Mouse (Mus musculus) thymus, postnatal 0 days (tissue): ENCODE results near the gene Gclc. TPM values are rescaled to one million over a fixed set of nuclear protein-coding genes. Genes with fewer than 3 reads are reported as not detected.

Experiments used
- DNase-seq: peaks from one replicate; pipeline ENCODE4 v3.0.0-alpha.2; 2015; ENCODE audit warnings: low spot score
- polyA plus RNA-seq: library from polyadenylated mRNA; unstranded; fragments of >200 nt; fragmentation: Nextera tagmentation; extraction: Ambion mirVana; gene quantifications from 2 replicates; pipeline ENCODE4 v1.2.1, GENCODE M21; 2015

Gene Gclc
- polyA plus RNA-seq, 1 experiment from 2014 or later, result 18.5 TPM

DNA sequence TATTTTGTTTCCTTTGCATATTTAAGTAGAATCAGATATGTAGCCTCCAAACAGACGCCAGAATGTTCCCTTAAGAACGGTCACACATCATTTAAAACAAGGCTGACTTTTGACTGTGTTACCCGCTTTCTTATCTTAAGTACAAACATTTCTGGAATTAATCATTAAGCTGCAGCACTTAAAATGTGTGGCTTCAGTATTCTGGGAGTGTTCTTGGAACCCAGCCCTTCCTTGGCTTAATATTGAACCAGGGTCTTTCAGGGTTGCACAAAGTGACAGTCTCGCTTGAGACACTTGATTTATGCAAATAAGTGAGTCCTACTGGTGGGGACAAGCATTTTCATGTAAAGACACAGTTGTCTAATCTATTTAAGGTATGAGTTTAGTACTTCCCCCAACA is 27.9 kb downstream of the Gclc start:
- no peak for DNase-seq

DNA sequence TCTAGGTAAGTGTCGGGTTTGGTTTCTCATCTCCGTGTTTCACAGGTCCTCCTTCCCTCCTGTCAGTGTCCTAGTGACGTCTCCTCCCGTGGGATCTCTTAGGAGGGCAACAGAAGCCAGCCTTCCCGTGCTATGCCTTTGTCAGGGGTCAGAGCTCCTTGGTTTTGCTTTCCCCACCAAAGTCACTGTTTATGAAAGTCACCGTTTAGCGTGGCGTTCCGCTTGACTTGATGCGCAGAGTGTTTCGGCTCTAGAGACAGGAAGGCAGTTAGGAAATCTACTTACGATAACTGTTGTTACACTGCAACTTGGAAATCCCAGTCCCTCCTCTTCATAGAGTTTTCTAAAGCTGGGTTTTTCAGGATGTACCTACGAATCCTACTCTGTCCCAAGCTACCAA is 28.7 kb downstream of the Gclc start:
- DNase-seq, result no peak

DNA sequence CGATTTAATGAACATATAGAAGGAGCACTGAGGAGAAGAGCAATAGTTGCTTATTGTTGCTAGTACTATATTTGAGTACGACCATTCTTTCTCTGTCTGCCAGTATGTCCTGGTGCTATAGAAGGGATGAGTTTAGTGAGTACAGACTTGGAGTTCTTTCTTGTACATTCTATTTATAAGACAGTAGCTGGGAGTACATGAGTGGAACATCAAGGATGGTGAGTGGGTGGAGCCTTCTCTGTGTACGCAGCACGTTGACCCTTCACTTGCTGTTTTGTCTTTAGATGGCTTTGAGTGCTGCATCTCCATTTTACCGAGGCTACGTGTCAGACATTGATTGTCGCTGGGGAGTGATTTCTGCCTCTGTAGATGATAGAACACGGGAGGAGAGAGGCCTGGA is 31.1 kb downstream of the Gclc start:
- DNase-seq, result no peak

DNA sequence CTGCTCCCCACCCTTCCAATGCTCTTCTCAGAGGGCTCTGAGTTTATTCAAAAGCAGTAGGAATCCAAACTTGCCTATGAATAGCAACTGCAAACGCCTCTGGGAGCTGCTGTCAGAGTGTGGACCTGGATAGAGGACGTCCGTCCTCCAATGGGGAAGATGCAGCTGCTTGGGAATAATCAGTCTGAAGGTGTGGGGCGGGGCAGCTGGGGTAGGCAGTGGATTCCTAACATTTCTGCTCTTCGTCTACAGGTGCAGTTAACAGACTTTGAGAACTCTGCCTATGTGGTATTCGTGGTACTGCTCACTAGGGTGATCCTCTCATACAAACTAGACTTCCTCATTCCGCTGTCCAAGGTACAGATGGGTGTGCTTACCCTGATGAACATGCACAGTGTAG is 33.6 kb downstream of the Gclc start:
- no peak for DNase-seq

DNA sequence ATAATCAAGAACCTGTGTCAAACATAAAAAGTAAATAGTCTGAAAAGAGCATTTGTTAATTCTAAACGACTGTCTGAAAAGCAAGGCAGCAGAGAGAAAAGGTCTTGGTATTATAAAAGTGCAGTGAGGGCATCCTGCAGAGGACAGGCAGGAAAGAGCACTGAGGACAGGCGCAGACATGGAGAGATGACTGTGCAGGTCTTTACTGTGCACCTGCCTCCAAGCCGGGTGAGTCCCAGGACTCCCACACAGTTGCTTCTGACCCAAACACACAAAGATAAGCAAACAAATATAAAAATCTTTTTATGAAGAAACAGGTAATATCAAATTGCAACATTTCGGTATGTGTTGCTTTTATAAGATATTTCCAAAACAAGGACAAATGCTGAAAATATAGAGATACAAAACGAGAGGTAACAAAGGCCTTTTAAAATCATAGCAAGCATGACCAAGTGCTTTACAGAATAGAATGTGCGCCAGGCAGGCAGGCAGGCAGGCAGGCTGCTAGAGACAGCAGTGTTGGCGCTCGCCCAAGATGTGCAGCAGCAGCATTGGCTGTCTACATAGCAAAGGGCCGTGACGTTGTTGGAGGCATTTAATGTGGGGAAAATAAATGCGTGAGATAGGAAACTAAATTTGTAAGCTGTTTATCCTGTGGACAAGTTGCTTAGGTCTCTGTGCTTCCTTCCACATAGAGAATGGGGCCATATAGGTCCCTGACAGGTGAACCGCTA is 35.4 kb downstream of the Gclc start:
- no peak for DNase-seq

DNA sequence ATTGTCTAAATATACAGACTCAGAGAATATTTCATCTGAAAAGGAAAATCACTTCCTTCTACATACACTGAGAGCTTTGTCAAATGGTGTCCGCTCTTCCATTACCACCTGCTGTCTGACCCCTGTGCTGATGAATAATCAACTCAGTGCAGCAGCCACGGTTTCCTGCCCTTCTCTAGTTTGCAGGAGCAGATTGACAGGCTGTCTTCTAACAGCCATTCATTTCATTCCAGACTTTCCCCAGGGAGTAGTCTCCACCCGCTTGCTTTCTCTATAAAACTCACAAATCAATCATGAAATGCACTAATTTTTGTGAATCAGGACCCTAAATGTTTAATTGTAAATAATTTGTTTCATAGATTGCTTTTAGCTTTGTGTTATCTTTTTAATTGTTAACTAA is 39.5 kb downstream of the Gclc start:
- no peak for DNase-seq

DNA sequence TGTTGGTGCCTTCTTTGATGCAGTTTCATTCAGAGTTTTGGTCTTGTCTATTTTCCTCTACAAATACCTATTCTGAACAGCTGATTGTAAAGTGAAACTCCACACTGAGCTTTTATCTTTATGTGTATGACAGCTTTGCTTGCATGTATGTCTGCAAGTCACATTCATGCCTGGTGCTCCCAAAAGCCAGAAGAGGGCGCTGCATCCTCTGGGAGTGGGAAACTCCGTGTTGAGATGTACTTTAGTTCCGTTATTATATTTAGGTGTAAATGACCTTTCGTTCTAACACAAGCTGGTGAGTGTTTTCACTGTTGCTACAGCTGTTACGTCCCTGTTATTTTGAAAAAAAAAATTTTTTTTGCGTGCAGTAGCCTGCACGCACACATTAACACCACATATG is 48.1 kb downstream of the Gclc start:
- peak; percentile 59 for DNase-seq

DNA sequence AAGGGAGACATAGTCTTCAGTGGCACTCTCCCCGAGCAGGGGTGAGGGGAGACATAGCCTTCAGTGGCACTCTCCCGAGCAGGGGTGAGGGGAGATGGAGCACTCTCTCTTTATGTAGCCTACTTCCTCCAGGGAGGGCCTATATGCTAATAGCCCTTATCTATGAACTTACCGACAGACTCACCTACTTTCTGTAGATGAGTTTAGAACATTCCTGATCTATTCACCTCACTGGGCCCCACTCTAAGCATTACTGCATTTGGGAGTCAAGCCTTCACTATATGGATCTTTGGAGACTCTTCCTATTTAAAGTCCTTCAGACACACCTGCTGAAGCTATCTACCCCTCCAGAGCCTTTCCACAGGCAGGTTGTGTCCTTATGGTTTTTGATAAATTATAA is 52.1 kb downstream of the Gclc start:
- DNase-seq, result no peak

DNA sequence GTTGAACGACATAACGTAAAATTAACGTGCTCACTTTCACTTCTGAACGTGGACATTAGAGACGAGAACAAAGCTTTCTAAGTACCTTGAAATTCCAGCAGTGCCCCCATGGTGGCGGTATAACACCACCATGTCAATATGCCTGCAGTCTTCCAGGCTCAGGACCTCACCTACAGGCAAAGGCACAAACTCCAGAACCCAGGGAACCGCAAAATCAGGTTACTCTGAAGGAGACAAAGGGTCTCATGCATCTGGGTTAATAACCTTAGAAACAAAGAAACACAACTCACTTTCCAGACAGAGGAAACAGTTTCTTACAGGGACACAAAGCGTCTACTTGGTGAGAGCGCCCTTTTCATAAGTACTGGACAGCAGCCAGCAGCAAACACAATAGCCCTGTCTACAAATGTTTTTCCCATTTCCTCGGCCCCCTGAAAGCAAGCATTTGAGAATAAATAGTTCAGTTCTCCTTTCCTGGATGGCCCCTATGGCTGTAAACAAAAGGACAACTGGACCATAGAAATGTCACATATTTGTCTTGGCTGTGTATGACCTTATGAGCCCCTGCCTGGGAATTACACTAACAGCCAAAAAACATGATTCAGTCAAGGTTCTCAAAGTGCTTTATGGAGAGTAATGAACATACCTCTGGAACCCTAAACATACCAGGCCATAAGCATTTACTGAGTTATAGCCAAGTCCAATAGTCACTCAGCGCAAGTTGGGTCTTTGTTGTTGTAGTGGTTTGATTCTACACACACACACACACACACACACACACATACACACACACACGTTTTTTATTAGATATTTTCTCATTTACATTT is 52.7 kb downstream of the Gclc start:
- DNase-seq, result peak; percentile 82

DNA sequence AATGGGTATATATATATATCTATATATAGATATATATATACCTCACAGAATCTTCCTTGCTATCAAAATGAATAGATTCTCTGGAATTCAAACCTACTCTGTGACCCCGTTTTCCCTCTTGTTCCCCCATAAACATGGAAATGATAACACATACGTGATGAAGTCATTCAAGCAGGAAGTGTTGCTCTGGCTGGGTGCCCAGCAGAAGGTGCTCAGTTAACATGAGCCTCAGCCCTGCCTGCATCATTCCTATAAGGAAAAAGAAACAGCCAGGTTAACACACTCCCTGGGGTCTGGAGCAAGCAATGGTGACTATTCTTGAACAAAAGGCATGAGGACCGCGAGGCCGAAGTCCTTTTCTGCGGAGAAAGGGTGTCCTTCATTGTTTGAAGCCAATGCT is 54.1 kb downstream of the Gclc start:
- DNase-seq, result no peak

DNA sequence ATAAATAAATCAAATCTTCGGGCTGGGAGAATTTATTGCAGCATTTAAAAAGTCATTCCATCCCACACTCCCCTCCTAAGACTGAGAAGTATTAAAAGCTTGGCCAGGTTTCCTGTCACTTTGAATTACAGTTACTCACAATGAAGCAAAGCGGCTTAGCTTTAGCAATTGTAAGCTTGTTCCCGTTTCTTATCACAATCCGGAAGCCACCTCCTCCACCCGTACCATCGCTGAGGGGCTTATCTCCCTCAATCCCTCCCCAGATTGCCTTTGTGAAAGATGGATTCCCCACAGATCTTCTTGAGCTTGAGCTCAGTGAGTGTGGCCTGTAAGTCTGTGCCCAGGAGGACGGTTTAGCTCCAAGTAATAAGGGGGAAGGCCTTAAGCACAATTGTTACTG is 64.5 kb downstream of the Gclc start:
- no peak for DNase-seq

DNA sequence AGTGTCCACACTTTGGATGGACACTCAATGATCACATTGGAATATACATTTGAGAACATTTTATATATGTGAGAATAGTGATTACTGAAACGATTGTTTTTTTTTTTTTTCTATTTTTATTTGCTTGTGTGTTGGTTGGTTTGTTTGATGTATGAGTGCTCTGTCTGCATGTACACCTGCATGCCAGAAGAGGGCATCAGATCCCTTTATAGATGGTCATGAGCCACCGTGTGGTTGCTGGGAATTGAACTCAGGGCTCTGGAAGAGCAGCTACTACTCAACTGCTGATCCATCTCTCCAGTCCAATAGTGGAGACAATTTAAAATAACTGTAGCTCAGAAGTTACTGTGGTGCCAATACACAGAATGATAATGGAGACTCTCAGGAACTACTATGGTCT is 65.0 kb downstream of the Gclc start:
- no peak for DNase-seq

DNA sequence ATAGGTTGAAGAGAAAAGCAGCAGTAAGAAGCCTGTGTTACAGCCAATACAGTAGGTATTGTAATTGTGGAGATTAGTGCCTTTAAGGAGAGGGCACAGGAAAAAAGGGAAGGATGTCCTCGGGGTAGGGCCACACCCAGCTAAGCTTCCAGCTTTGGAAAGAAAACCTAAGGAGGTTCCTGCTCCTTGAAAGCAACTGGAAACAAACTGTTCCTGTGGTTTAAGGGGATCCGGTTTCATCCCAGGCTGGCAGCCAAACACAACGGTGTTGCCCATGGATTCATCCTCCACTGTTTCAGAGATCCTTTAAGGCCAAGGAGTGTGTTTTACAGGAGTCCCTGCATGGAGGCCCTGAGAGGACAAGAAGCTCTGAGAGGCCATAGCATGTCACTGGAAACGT is 66.5 kb downstream of the Gclc start:
- no peak for DNase-seq

DNA sequence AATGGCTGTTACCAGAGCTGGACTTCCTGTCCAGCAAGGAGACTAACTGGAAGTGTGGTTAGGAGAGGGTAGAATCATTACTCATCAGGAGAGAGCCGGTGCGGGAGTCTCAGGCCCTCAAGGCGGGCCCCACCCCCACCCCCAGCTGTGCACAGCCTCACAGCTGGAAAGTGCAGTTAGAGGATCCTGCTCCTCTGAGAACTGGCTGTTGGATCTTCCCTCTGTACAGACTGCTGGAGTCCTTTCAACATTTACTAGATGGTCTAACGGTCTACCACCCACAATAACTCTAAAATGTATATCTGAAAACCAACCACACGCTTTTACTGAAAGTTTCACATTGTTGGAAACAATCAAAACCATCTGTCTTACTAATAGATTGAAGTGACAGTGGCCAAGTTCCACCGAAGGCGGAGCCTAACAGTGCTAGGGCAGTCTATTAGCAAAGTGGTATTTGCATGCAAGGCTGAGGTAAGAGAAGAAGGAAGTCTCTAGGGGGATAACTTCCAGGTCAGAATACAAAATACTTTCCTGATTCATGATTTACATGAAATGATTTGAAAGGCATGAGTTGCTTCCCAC is 71.1 kb downstream of the Gclc start:
- DNase-seq, result peak; percentile 25

DNA sequence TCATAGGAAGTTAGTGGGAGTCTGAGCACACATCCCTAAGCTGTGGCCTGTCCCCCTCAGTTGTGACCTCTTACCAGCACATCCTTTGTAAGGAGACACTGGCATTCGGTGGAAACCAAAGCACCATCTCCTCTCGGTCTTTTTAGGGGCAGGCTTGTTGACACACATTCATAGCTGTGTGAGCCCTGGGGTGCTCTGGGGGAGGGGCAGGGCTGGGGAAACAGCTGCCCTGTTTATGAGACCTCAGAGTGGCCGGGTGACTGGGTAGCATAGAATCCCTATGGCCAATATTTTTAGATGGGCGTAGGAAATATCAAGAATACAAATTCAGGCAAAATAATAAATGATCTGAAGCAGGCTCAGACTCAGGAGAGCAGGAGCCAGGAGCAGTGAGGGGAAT is 71.9 kb downstream of the Gclc start:
- no peak for DNase-seq

DNA sequence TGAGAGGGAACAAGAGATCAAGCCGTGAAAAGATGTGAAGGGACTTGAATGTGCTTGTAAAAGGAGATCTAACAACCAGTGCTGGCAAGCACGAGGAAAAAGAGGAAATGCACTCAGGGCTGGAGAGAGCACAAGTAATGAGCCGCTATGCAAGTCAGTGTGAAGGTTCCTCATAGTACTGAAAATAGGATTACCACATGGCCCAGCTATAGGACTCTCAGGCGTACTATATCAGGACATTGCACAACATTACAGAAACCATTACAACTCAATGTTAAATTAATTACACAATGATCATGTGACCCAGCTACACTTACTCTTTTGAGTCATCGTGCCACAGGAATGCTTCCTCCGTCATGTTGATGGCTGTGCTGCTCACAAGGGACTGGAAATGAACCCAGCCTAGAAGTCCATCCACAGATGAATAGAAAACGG is 74.2 kb downstream of the Gclc start:
- no peak for DNase-seq

DNA sequence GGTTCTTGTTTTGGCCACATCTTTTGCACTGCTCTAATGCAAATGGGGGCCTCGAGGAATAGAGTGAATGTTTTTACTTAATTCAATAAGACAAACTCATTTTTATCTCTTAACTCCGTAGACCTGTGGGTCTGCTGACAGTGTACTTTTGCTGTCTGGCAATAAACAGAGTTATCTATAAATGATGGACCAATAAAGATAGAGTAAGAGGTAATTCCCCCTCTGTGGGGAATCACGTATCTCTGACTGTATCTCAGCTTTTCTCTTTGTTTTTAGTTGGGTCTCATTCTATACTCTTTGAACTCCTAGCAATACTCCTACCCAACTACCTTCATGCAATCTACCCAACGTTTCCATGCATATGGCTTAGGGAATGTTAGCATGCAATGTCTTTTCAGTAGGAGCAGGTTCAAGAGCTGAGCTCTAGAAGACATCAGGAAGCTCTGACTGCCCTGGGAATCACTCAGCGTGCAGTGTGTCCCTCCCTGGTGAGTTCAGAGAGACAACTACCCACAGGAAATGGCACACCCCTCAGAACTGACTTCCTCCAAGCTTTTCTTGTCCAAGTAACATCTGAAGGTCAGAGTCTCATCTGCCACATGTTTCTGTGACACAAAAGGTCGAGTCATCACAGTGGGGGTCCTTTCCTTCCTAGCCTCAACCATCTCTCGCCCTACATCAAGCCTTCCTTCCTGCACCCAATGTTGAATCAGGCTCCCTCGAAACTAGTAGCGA is 80.1 kb downstream of the Gclc start:
- peak; percentile 7 for DNase-seq

DNA sequence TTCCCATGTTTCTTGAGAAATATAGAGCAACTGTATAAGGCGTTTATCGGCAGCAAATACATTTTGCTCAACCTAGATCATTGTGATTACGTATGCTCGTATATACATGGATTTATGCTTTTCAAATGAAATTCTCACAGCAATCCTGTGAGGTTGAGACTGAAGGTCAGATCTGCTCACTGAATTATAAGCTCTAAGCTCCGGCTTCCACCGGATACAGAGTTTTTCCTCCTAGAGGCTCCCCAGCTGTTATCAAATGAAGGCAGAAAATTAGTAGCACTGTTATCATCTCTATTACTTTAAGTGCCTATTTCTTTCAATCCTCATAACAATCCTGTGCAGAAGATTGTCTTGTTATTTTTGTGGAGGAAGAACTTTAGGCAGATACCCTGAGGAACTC is 80.8 kb downstream of the Gclc start:
- no peak for DNase-seq

DNA sequence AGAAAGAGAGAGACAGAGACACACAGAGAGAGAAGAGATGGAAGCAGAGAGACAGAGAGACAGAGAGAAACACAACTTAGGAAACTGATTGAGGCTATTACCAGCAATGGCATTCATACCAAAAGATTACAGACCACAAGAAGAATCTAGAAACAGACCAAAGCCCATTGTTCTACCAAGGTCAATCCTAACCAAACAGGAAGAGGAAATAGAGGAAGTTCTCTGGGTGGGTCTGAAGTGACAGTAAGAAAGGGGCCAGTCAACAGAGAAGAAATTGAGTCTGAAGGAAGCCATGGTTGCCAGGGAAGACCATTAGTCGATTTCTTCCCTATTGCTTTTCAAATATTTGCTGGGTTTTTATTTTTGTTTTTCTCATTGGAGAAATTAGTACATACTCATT is 81.4 kb downstream of the Gclc start:
- no peak for DNase-seq

DNA sequence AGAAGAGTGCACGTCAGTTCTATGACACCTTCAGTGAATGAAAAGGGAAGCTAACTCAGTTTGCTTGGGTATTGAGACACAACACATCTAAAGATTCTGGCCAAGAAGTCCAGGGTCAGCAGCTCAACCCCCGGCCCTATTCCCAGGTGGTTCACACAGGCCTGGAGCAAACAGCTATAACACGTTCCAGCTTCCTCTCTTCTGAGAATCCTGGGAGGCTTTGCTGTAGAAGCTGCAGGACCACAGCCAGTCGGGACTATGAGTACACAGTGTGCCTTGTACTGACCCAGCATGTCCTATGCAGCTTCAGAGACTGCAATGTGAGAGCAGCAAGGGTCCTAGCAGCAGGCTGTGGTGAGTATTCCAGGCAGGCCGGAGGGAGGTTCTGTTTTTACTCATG is 84.3 kb downstream of the Gclc start:
- no peak for DNase-seq
